ENCODE assay signal across 12 mouse cellular contexts in the genomic region with DNA sequence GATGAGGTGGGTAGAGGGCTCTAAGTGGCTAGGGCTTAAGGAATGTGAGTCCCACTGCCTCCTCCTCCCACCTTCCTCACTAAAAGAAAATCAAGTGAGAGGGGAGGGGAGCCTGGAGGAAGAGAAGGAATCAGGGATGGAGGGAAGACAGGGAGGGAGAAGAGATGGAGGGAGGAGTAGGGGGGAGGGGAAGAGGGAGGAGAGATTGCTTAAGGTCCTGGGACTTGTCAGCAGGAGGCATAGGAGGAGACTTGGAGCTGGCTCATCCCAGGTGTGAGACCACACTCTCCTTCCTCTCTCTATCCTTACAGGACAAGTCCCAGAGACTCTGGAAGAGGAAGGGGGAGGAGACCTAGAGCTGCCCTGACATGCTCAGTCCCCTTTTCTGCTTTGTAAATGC.
DNase-seq lines count a peak whose midpoint lies in the region; ATAC-seq and TF ChIP-seq lines count a peak whose summit lies in the region.
"Had no signal": no experiment of that assay in that cellular context is flagged by ENCODE, and none has a peak within 500 bp of the region (broad histone marks: within the 10 kb centered on the region; RNA-seq: fewer than 3 reads in every experiment).

No protein-coding gene starts in this region.

- peak in 1 of 2 experiments; percentile 9 for DNase-seq in heart, adult 2 months
- DNase-seq in heart, postnatal 4 days: no peak
- no peak for DNase-seq in kidney, postnatal 14 days
- peak; percentile 77 for DNase-seq in 3T3-L1 (ENCODE audit: low read depth, low spot score)
- DNase-seq in adrenal gland, postnatal 4 days (ENCODE audit: low spot score in 2 of 2): no peak
- DNase-seq in adrenal gland, postnatal 10 days: no peak
- DNase-seq: cerebellum, adult 11-12 months; thymus, postnatal 14 days had no signal

- peak overlapping the region; percentile 77 for H3K27ac ChIP-seq in heart, adult 2 months
- peak overlapping the region; percentile 84 for H3K27ac ChIP-seq in kidney, embryonic 15.5 days
- H3K27ac ChIP-seq in intestine, embryonic 16.5 days (ENCODE audit: low read length): peak overlapping the region; percentile 49
- H3K27ac ChIP-seq: liver, embryonic 12.5 days; midbrain, embryonic 12.5 days had no signal

- H3K27me3 ChIP-seq in heart, adult 2 months (ENCODE audit: control insufficient read depth, insufficient read depth, low read length): no peaks in the 10 kb centered on the region
- H3K27me3 ChIP-seq in kidney, embryonic 15.5 days: no peaks in the 10 kb centered on the region
- H3K27me3 ChIP-seq in intestine, embryonic 16.5 days (replicated peaks; ENCODE audit: control insufficient read depth, insufficient read depth, low read length): no peaks in the 10 kb centered on the region

- H3K79me2 ChIP-seq in heart, adult 2 months (replicated peaks; ENCODE audit: control insufficient read depth, insufficient read depth, low read length): no peaks in the 10 kb centered on the region

- TF ChIP-seq CTCF in heart, adult 2 months (IDR thresholded peaks at IDR 0.05): no peak

- ATAC-seq in kidney, embryonic 15.5 days (replicated peaks; ENCODE audit: low FRiP score): no peak
- no peak for ATAC-seq in intestine, embryonic 16.5 days
- ATAC-seq: liver, embryonic 12.5 days had no signal

- intact Hi-C loops in heart, adult 2 months (cut with DNase I): loop anchor here (2.0 to 5.0 kb wide), 5 partner anchors 62 to 255 kb away; a partner anchor contains a TSS

- 0 out of 2 replicates have a peak overlapping the region, but pooled peaks have one; percentile 14 for H3K9ac ChIP-seq in heart, adult 2 months (ENCODE audit: low read depth, low read length)
- H3K9ac ChIP-seq in kidney, embryonic 15.5 days: no peak overlapping the region
- no peak overlapping the region for H3K9ac ChIP-seq in intestine, embryonic 16.5 days (ENCODE audit: low read depth, low read length)
- H3K9ac ChIP-seq: liver, embryonic 12.5 days; midbrain, embryonic 12.5 days had no signal

- TF ChIP-seq EP300 in heart, adult 2 months (IDR thresholded peaks at IDR 0.05; ENCODE audit: insufficient read depth, low read depth, low read length): no peak

- H3K4me1 ChIP-seq in heart, adult 2 months (ENCODE audit: control insufficient read depth, insufficient read depth, low read length): peaks cover 14% of the 10 kb centered on the region
- peaks cover 34% of the 10 kb centered on the region for H3K4me1 ChIP-seq in kidney, embryonic 15.5 days
- H3K4me1 ChIP-seq in intestine, embryonic 16.5 days (ENCODE audit: control insufficient read depth, insufficient read depth, low read length): peaks cover 5% of the 10 kb centered on the region; the same call in 1 of the 2 replicates

- no peaks in the 10 kb centered on the region for H3K36me3 ChIP-seq in heart, adult 2 months (ENCODE audit: control insufficient read depth, insufficient read depth, low read length)
- no peaks in the 10 kb centered on the region for H3K36me3 ChIP-seq in kidney, embryonic 15.5 days
- H3K36me3 ChIP-seq in intestine, embryonic 16.5 days (ENCODE audit: control insufficient read depth, insufficient read depth, low read length): no peaks in the 10 kb centered on the region
- H3K36me3 ChIP-seq: liver, embryonic 12.5 days; midbrain, embryonic 12.5 days had no signal

- H3K9me3 ChIP-seq in kidney, embryonic 15.5 days (replicated peaks): no peaks in the 10 kb centered on the region
- H3K9me3 ChIP-seq in intestine, embryonic 16.5 days (ENCODE audit: control insufficient read depth, low read length): no peaks in the 10 kb centered on the region
- H3K9me3 ChIP-seq: liver, embryonic 12.5 days; midbrain, embryonic 12.5 days had no signal

- H3K4me2 ChIP-seq in kidney, embryonic 15.5 days: peak overlapping the region; percentile 22
- peak overlapping the region; percentile 22; the same call in 1 of the 2 replicates for H3K4me2 ChIP-seq in intestine, embryonic 16.5 days (ENCODE audit: low read depth, low read length)
- H3K4me2 ChIP-seq: liver, embryonic 12.5 days; midbrain, embryonic 12.5 days had no signal

- no peak for TF ChIP-seq POLR2A in heart, adult 2 months (IDR thresholded peaks at IDR 0.05; ENCODE audit: insufficient read depth, low read depth, low read length)

- H3K4me3 ChIP-seq in heart, adult 2 months: peak overlapping the region; percentile 22
- H3K4me3 ChIP-seq in kidney, embryonic 15.5 days (replicated peaks): peak overlapping the region; percentile 6
- H3K4me3 ChIP-seq in intestine, embryonic 16.5 days (ENCODE audit: low read length): no peak overlapping the region
- H3K4me3 ChIP-seq: liver, embryonic 12.5 days; midbrain, embryonic 12.5 days had no signal
